ENCODE assay signal across 9 mouse cellular contexts in genomic region chr3:122043799-122044547, GRCm38 (mm10). TPM values are rescaled to one million over a fixed set of nuclear protein-coding genes. Genes with fewer than 3 reads are reported as not detected.
A peak's percentile ranks its signal among the peaks of the same experiment; 100 is the strongest.
DNase-seq lines count a peak whose midpoint lies in the region; ATAC-seq and TF ChIP-seq lines count a peak whose summit lies in the region.
"Had no signal": no experiment of that assay in that cellular context is flagged by ENCODE, and none has a peak within 500 bp of the region (broad histone marks: within the 10 kb centered on the region; RNA-seq: fewer than 3 reads in every experiment).

Abca4 (plus strand) TSS chr3:122044443.

- no peak for TF ChIP-seq CTCF in heart, postnatal 0 days (IDR thresholded peaks at IDR 0.05; ENCODE audit: low read depth)
- TF ChIP-seq CTCF in hindbrain, postnatal 0 days (IDR thresholded peaks at IDR 0.05; ENCODE audit: low read depth), result no peak
- TF ChIP-seq CTCF in midbrain, postnatal 0 days (IDR thresholded peaks at IDR 0.05), result no peak

- H3K27ac ChIP-seq in heart, postnatal 0 days (ENCODE audit: low read depth), result peak within 1 kb of the TSS; percentile 28; the same call in 1 of the 2 replicates
- no peak within 1 kb of the TSS; the same call in 1 of the 2 replicates for H3K27ac ChIP-seq in embryonic facial prominence, embryonic 11.5 days (replicated peaks; ENCODE audit: low read depth, low read length)
- H3K27ac ChIP-seq in hindbrain, postnatal 0 days, result peak within 1 kb of the TSS; percentile 65
- H3K27ac ChIP-seq in midbrain, postnatal 0 days (ENCODE audit: low read depth, low read length), result no peak within 1 kb of the TSS

- no peak for TF ChIP-seq EP300 in heart, postnatal 0 days (IDR thresholded peaks at IDR 0.05; ENCODE audit: low read depth)

- no peaks in the 10 kb centered on the region for H3K27me3 ChIP-seq in heart, postnatal 0 days (ENCODE audit: control insufficient read depth, insufficient read depth, low read length)
- peaks cover 3% of the 10 kb centered on the region; the same call in 1 of the 2 replicates for H3K27me3 ChIP-seq in embryonic facial prominence, embryonic 11.5 days (ENCODE audit: control insufficient read depth, insufficient read depth, low read length)
- peaks cover 4% of the 10 kb centered on the region; the same call in 1 of the 2 replicates for H3K27me3 ChIP-seq in hindbrain, postnatal 0 days (ENCODE audit: insufficient read depth, low read length)
- peaks cover 28% of the 10 kb centered on the region for H3K27me3 ChIP-seq in midbrain, postnatal 0 days (ENCODE audit: insufficient read depth, low read length)

- H3K4me1 ChIP-seq in heart, postnatal 0 days (ENCODE audit: control insufficient read depth, insufficient read depth), result peaks cover 41% of the 10 kb centered on the region
- peaks cover 20% of the 10 kb centered on the region for H3K4me1 ChIP-seq in embryonic facial prominence, embryonic 11.5 days (ENCODE audit: control insufficient read depth, insufficient read depth, low read length)
- H3K4me1 ChIP-seq in hindbrain, postnatal 0 days (ENCODE audit: insufficient read depth, low read length), result peaks cover 24% of the 10 kb centered on the region
- peaks cover 9% of the 10 kb centered on the region for H3K4me1 ChIP-seq in midbrain, postnatal 0 days (ENCODE audit: insufficient read depth, low read length)

- DNase-seq in heart, postnatal 0 days (ENCODE audit: low spot score), result no peak
- no peak for DNase-seq in heart, adult 8-10 months (ENCODE audit: low spot score)
- peak; percentile 48 for DNase-seq in embryonic facial prominence, embryonic 11.5 days (ENCODE audit: low spot score)
- peak; percentile 49 for DNase-seq in hindbrain, postnatal 0 days (ENCODE audit: low spot score)
- DNase-seq in midbrain, postnatal 0 days (ENCODE audit: low spot score), result peak; percentile 42
- DNase-seq in lung, postnatal 14 days, result no peak
- no peak for DNase-seq in adrenal gland, postnatal 14 days
- no peak for DNase-seq in left cerebral cortex, adult 9 months (ENCODE audit: low spot score in 2 of 2)

- no peaks in the 10 kb centered on the region for H3K36me3 ChIP-seq in heart, postnatal 0 days (replicated peaks; ENCODE audit: control insufficient read depth, insufficient read depth, low read length)
- H3K36me3 ChIP-seq in embryonic facial prominence, embryonic 11.5 days (replicated peaks; ENCODE audit: control insufficient read depth, insufficient read depth, low read depth, low read length), result no peaks in the 10 kb centered on the region
- H3K36me3 ChIP-seq in hindbrain, postnatal 0 days (ENCODE audit: insufficient read depth, low read length), result no peaks in the 10 kb centered on the region
- no peaks in the 10 kb centered on the region for H3K36me3 ChIP-seq in midbrain, postnatal 0 days (ENCODE audit: insufficient read depth, low read length)

- H3K9me3 ChIP-seq in heart, postnatal 0 days (replicated peaks; ENCODE audit: control insufficient read depth, low read length), result no peaks in the 10 kb centered on the region
- H3K9me3 ChIP-seq in embryonic facial prominence, embryonic 11.5 days (replicated peaks; ENCODE audit: control insufficient read depth, low read length), result no peaks in the 10 kb centered on the region
- no peaks in the 10 kb centered on the region for H3K9me3 ChIP-seq in hindbrain, postnatal 0 days (ENCODE audit: low read length)
- no peaks in the 10 kb centered on the region for H3K9me3 ChIP-seq in midbrain, postnatal 0 days (ENCODE audit: low read length)

- no peak within 1 kb of the TSS; the same call in 1 of the 2 replicates for H3K9ac ChIP-seq in heart, postnatal 0 days (replicated peaks; ENCODE audit: low read depth, low read length)
- peak within 1 kb of the TSS; percentile 43 for H3K9ac ChIP-seq in embryonic facial prominence, embryonic 11.5 days (replicated peaks; ENCODE audit: low read length)
- H3K9ac ChIP-seq in hindbrain, postnatal 0 days (replicated peaks; ENCODE audit: low read length), result peak within 1 kb of the TSS; percentile 47
- H3K9ac ChIP-seq in midbrain, postnatal 0 days (replicated peaks; ENCODE audit: low read length, poor library complexity, severe bottlenecking), result peak within 1 kb of the TSS; percentile 29; the same call in 1 of the 2 replicates

- no peak for ATAC-seq in heart, postnatal 0 days (ENCODE audit: insufficient read depth, low read depth)
- no peak for ATAC-seq in embryonic facial prominence, embryonic 11.5 days (replicated peaks; ENCODE audit: insufficient number of reproducible peaks, low FRiP score, low TSS enrichment, low read depth)
- no peak for ATAC-seq in hindbrain, postnatal 0 days
- ATAC-seq in midbrain, postnatal 0 days (ENCODE audit: low FRiP score), result no peak

- WGBS in heart, postnatal 0 days, result 49% methylated on average over 26 of the region's 26 CpGs
- WGBS in embryonic facial prominence, embryonic 11.5 days, result 4% methylated on average over 26 of the region's 26 CpGs
- WGBS in hindbrain, postnatal 0 days, result 8% methylated on average over 26 of the region's 26 CpGs
- 7% methylated on average over 26 of the region's 26 CpGs for WGBS in midbrain, postnatal 0 days

- H3K4me3 ChIP-seq in heart, postnatal 0 days (ENCODE audit: low read depth, low read length), result no peak within 1 kb of the TSS
- H3K4me3 ChIP-seq in embryonic facial prominence, embryonic 11.5 days (ENCODE audit: low read depth, low read length), result no peak within 1 kb of the TSS
- H3K4me3 ChIP-seq in hindbrain, postnatal 0 days (ENCODE audit: low read length), result peak within 1 kb of the TSS; percentile 24
- peak within 1 kb of the TSS; percentile 4; the same call in 1 of the 2 replicates for H3K4me3 ChIP-seq in midbrain, postnatal 0 days (ENCODE audit: low read depth, low read length)

- peak within 1 kb of the TSS; percentile 6; the same call in 1 of the 2 replicates for H3K4me2 ChIP-seq in heart, postnatal 0 days (ENCODE audit: low read depth, low read length)
- H3K4me2 ChIP-seq in embryonic facial prominence, embryonic 11.5 days (ENCODE audit: low read depth, low read length), result peak within 1 kb of the TSS; percentile 32
- peak within 1 kb of the TSS; percentile 47 for H3K4me2 ChIP-seq in hindbrain, postnatal 0 days (ENCODE audit: low read depth, low read length)
- peak within 1 kb of the TSS; percentile 32 for H3K4me2 ChIP-seq in midbrain, postnatal 0 days (ENCODE audit: low read depth, low read length, poor library complexity, severe bottlenecking)

RNA-seq across cellular contexts. Expression of gene Abca4, which starts in this region (rescaled TPM):
- 20.9 and 21.9 TPM in 2 replicates for total RNA-seq in heart, postnatal 0 days (2014; rRNA removed; ENCODE audit: low replicate concordance)
- polyA plus RNA-seq in heart, postnatal 0 days (2015; fragmentation: Nextera tagmentation; extraction: Ambion mirVana), result 4.9 and 5.7 TPM in 2 replicates
- total RNA-seq in heart, adult 8-10 months (2022), result 1 to 10 TPM; 1.8 to 2.7 (median 2.3) TPM
- 1.9 TPM in 2 replicates for polyA plus RNA-seq in embryonic facial prominence, embryonic 11.5 days (2014; fragmentation: Nextera tagmentation; extraction: Ambion mirVana)
- 8.7 and 11.7 TPM in 2 replicates for total RNA-seq in hindbrain, postnatal 0 days (2014; rRNA removed)
- 3.9 and 4.8 TPM in 2 replicates for polyA plus RNA-seq in hindbrain, postnatal 0 days (2015; fragmentation: Nextera tagmentation; extraction: Ambion mirVana)
- total RNA-seq in midbrain, postnatal 0 days (2014; rRNA removed), result 2.9 and 7.7 TPM in 2 replicates
- 0.94 TPM in 2 replicates for polyA plus RNA-seq in midbrain, postnatal 0 days (2015; fragmentation: Nextera tagmentation; extraction: Ambion mirVana)
- total RNA-seq in adrenal gland, postnatal 14 days (2021), result 2.3 and 3.5 TPM in 2 replicates
- total RNA-seq: granulocyte monocyte progenitor cell, adult 5-6 weeks had no signal

Comparison
In these comparisons a context has a peak if more than half of its experiments do, and no peak if none do; other contexts are left out.
1. DNase-seq: peak in embryonic facial prominence, embryonic 11.5 days (single experiment), hindbrain, postnatal 0 days (single experiment) and midbrain, postnatal 0 days (single experiment); none in heart, postnatal 0 days (single experiment), heart, adult 8-10 months (single experiment), lung, postnatal 14 days (single experiment), adrenal gland, postnatal 14 days (single experiment) and left cerebral cortex, adult 9 months (0 of 2).
2. H3K27ac ChIP-seq: peak in heart, postnatal 0 days (single experiment) and hindbrain, postnatal 0 days (single experiment); none in embryonic facial prominence, embryonic 11.5 days (single experiment) and midbrain, postnatal 0 days (single experiment).
3. H3K4me3 ChIP-seq: peak in hindbrain, postnatal 0 days (single experiment) and midbrain, postnatal 0 days (single experiment); none in heart, postnatal 0 days (single experiment) and embryonic facial prominence, embryonic 11.5 days (single experiment).
4. Peak in every context shown above with its lines, with median percentiles within 50 percentile points of each other: H3K4me2 ChIP-seq.